Mouse (Mus musculus): ENCODE measurements around the gene Kars.

- TF ChIP-seq CTCF (conservative IDR thresholded peaks at IDR 0.05; ENCODE audit: low read length) (no peak), NANOG (IDR thresholded peaks at IDR 0.05; ENCODE audit: borderline replicate concordance, low read length) (peak; percentile 89), POU5F1 (IDR thresholded peaks at IDR 0.05; ENCODE audit: borderline replicate concordance, low read length) (no peak)
Measured at GRCm38 (mm10) chr8:112033071-112033470, 21.9 kb upstream of the Kars start.

All from E14TG2a.4 (cell line).